Mouse (Mus musculus): ENCODE data around the gene Plpp1. TPM values are rescaled to one million over a fixed set of nuclear protein-coding genes. Genes with fewer than 3 reads are reported as not detected.

Gene Plpp1
- polyA plus RNA-seq, 1 experiment, result 5.1 TPM

GRCm38 (mm10) chr13:112790774-112791173 is 9.8 kb upstream of the Plpp1 start:
- H3K36me3 ChIP-seq (ENCODE audit: control insufficient read depth), result no peaks in the 10 kb centered on the region
- H3K27me3 ChIP-seq (ENCODE audit: control insufficient read depth), result peaks cover 44% of the 10 kb centered on the region
- H3K9me3 ChIP-seq (ENCODE audit: control insufficient read depth, low read length), result peaks cover 2% of the 10 kb centered on the region; the same call in 1 of the 2 replicates
- H3K4me1 ChIP-seq (ENCODE audit: control insufficient read depth), result peaks cover 16% of the 10 kb centered on the region
- TF ChIP-seq TAL1 (IDR thresholded peaks at IDR 0.05; ENCODE audit: low read length), result no peak
- TF ChIP-seq GATA1 (IDR thresholded peaks at IDR 0.05; ENCODE audit: low read length), result no peak
- H3K4me3 ChIP-seq (replicated peaks), result no peak overlapping the region

- Histone ChIP-seq H3K9me3 (ENCODE audit: control insufficient read depth, low read length) (peaks cover 2% of the 10 kb centered on the region; the same call in 1 of the 2 replicates), H3K4me1 (ENCODE audit: control insufficient read depth) (peaks cover 16% of the 10 kb centered on the region), H3K4me3 (replicated peaks) (no peak overlapping the region), H3K27me3 (ENCODE audit: control insufficient read depth) (peaks cover 48% of the 10 kb centered on the region), H3K36me3 (ENCODE audit: control insufficient read depth) (no peaks in the 10 kb centered on the region)
- TF ChIP-seq GATA1 (IDR thresholded peaks at IDR 0.05; ENCODE audit: low read length), result no peak
Measured at GRCm38 (mm10) chr13:112791906-112792305, 8.7 kb upstream of the Plpp1 start.

DNA sequence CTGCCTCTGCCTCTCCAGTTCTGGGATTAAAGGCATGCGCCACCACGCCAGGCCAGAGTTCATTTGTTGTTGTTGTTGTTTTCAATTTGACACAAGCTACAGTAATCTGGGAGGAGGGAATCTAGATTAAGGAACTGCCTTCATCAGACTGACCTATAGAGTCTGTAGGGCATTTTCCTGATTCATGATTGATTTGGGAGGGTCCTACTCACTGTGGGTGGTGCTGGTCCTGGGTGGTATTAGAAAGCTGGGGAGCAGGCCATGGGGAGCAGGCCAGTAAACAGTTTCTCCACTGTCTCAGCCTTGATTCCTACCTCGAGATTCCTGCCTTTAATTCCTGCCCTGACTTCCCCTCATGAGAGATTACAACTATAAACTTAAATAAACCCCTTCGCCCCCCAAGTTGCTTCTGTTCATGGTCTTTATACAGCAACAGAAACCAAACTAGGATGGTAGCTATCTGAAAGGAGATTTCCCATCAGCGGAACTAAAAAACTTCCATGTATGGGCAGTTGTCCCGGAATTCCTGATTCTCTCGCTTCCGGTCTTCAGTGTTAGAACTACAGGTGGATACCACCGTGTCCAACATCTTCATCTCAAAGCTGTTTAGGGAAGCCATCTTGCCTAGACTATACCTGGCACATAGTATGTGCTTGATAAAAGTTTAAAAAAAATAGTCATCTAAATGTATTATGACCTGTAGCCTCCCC is 2.2 kb upstream of the Plpp1 start:
- H3K4me3 ChIP-seq (replicated peaks), result no peak overlapping the region
- TF ChIP-seq GATA1 (IDR thresholded peaks at IDR 0.05; ENCODE audit: low read length) (no peak), TAL1 (IDR thresholded peaks at IDR 0.05; ENCODE audit: low read length) (no peak)
- peaks cover 31% of the 10 kb centered on the region for H3K27me3 ChIP-seq (ENCODE audit: control insufficient read depth)
- H3K36me3 ChIP-seq (ENCODE audit: control insufficient read depth), result peaks cover 6% of the 10 kb centered on the region
- H3K9me3 ChIP-seq (ENCODE audit: control insufficient read depth, low read length), result no peaks in the 10 kb centered on the region
- peaks cover 22% of the 10 kb centered on the region for H3K4me1 ChIP-seq (ENCODE audit: control insufficient read depth)

- peaks cover 28% of the 10 kb centered on the region for H3K4me1 ChIP-seq (ENCODE audit: control insufficient read depth)
- no peaks in the 10 kb centered on the region for H3K9me3 ChIP-seq (ENCODE audit: control insufficient read depth, low read length)
- H3K4me3 ChIP-seq (replicated peaks), result no peak overlapping the region
- TF ChIP-seq GATA1 (IDR thresholded peaks at IDR 0.05; ENCODE audit: low read length) (no peak), TAL1 (IDR thresholded peaks at IDR 0.05; ENCODE audit: low read length) (no peak)
- H3K27me3 ChIP-seq (ENCODE audit: control insufficient read depth), result peaks cover 29% of the 10 kb centered on the region
- peaks cover 11% of the 10 kb centered on the region for H3K36me3 ChIP-seq (ENCODE audit: control insufficient read depth)
Measured at GRCm38 (mm10) chr13:112798953-112799305, 1.7 kb upstream of the Plpp1 start.

- Histone ChIP-seq H3K27me3 (ENCODE audit: control insufficient read depth) (peaks cover 26% of the 10 kb centered on the region), H3K4me1 (ENCODE audit: control insufficient read depth) (peaks cover 31% of the 10 kb centered on the region), H3K9me3 (ENCODE audit: control insufficient read depth, low read length) (no peaks in the 10 kb centered on the region), H3K36me3 (ENCODE audit: control insufficient read depth) (peaks cover 20% of the 10 kb centered on the region), H3K4me3 (replicated peaks) (no peak overlapping the region)
- TF ChIP-seq GATA1 (IDR thresholded peaks at IDR 0.05; ENCODE audit: low read length) (no peak), TAL1 (IDR thresholded peaks at IDR 0.05; ENCODE audit: low read length) (no peak)
Measured at GRCm38 (mm10) chr13:112799721-112800241, 811 bp upstream of the Plpp1 start.

DNA sequence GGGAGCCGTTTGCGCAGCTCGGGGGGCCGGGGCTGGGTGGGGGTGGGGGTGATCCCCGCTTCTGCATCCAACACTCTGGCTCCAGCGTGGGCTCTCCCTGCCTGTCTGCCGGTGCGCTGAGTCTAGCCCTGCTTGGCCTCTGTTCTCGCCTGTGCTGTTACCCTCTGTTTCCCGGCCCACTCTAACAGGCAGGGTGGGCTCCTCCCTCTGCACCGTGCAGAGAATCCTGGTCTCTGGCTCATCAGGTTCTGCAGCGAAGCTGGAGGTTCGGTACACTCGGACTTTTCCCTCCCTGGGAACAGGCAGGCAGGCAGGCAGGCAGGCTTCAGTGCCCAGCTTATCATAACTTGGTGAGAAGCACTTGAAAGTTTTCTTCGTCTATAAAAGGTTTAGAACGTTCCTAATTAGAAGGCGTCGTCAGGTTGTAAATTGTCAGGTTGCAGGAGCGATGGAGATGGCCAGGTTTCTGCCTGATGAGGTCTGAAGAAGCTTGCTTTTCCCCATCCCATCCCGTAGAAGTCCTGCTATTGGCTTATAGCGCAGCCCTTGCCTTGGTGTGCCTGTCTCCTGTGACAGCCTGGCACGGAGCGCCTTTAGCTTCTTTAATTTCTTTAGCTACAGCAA is 901 bp downstream of the Plpp1 start:
- Histone ChIP-seq H3K4me3 (replicated peaks) (peak overlapping the region; percentile 100), H3K36me3 (ENCODE audit: control insufficient read depth) (peaks cover 37% of the 10 kb centered on the region), H3K27me3 (ENCODE audit: control insufficient read depth) (peaks cover 12% of the 10 kb centered on the region), H3K9me3 (ENCODE audit: control insufficient read depth, low read length) (peaks cover 9% of the 10 kb centered on the region), H3K4me1 (ENCODE audit: control insufficient read depth) (peaks cover 37% of the 10 kb centered on the region)
- TF ChIP-seq TAL1 (IDR thresholded peaks at IDR 0.05; ENCODE audit: low read length), result no peak
- no peak for TF ChIP-seq GATA1 (IDR thresholded peaks at IDR 0.05; ENCODE audit: low read length)

DNA sequence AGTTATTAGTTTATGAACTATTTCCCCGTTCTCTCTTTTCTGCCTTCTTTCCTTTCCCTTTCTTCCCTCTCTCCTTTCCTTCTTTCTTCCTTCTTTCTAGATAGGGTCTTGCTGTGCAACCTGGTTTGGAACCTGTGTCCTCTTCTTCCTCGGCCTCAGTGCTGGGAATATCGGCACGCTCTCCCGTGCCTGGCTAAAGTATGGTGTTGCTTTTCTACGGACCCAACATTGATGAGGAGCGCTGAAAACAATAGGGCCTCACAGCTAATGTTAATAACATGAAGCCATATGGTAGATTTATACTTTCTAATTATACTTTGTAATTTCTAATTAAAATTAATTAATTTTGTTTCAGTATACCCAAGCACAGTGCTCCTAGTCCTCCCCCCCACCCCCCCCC is 2.5 kb downstream of the Plpp1 start:
- peak overlapping the region; percentile 54 for H3K4me3 ChIP-seq (replicated peaks)

GRCm38 (mm10) chr13:112803661-112804060 is 3.1 kb downstream of the Plpp1 start:
- no peak for TF ChIP-seq TAL1 (IDR thresholded peaks at IDR 0.05; ENCODE audit: low read length)
- TF ChIP-seq GATA1 (IDR thresholded peaks at IDR 0.05; ENCODE audit: low read length), result no peak
- H3K4me3 ChIP-seq (replicated peaks), result peak overlapping the region; percentile 41
- H3K4me1 ChIP-seq (ENCODE audit: control insufficient read depth), result peaks cover 58% of the 10 kb centered on the region

More for the DNA sequence above, 2.5 kb downstream of the Plpp1 start:
- Histone ChIP-seq H3K4me1 (ENCODE audit: control insufficient read depth) (peaks cover 52% of the 10 kb centered on the region), H3K36me3 (ENCODE audit: control insufficient read depth) (peaks cover 53% of the 10 kb centered on the region), H3K9me3 (ENCODE audit: control insufficient read depth, low read length) (peaks cover 9% of the 10 kb centered on the region), H3K27me3 (ENCODE audit: control insufficient read depth) (no peaks in the 10 kb centered on the region)
- TF ChIP-seq GATA1 (IDR thresholded peaks at IDR 0.05; ENCODE audit: low read length), result no peak
- TF ChIP-seq TAL1 (IDR thresholded peaks at IDR 0.05; ENCODE audit: low read length), result no peak

GRCm38 (mm10) chr13:112805529-112805928 is 4.9 kb downstream of the Plpp1 start:
- Histone ChIP-seq H3K4me1 (ENCODE audit: control insufficient read depth) (peaks cover 70% of the 10 kb centered on the region), H3K9me3 (ENCODE audit: control insufficient read depth, low read length) (peaks cover 9% of the 10 kb centered on the region), H3K36me3 (ENCODE audit: control insufficient read depth) (peaks cover 74% of the 10 kb centered on the region), H3K4me3 (replicated peaks) (no peak overlapping the region), H3K27me3 (ENCODE audit: control insufficient read depth) (no peaks in the 10 kb centered on the region)
- TF ChIP-seq GATA1 (IDR thresholded peaks at IDR 0.05; ENCODE audit: low read length), result no peak
- no peak for TF ChIP-seq TAL1 (IDR thresholded peaks at IDR 0.05; ENCODE audit: low read length)

More at GRCm38 (mm10) chr13:112803661-112804060, 3.1 kb downstream of the Plpp1 start:
- H3K27me3 ChIP-seq (ENCODE audit: control insufficient read depth), result no peaks in the 10 kb centered on the region
- peaks cover 9% of the 10 kb centered on the region for H3K9me3 ChIP-seq (ENCODE audit: control insufficient read depth, low read length)
- peaks cover 56% of the 10 kb centered on the region for H3K36me3 ChIP-seq (ENCODE audit: control insufficient read depth)
